Mouse (Mus musculus) embryonic facial prominence, embryonic 11.5 days (tissue): Measurements from ENCODE around the gene Tial1. TPM values are rescaled to one million over a fixed set of nuclear protein-coding genes. Genes with fewer than 3 reads are reported as not detected.
A peak's percentile ranks its signal among the peaks of the same experiment; 100 is the strongest.

Source experiments
- ATAC-seq: fragments of 200-750 bp; cut with Nextera tagmentation; replicated peaks from 2 replicates; pipeline ENCODE4 v1.8.0; 2017; ENCODE audit warnings: low read depth; ENCODE audit not compliant: insufficient number of reproducible peaks, low FRiP score, low TSS enrichment
- DNase-seq: peaks from one replicate; pipeline ENCODE4 v3.0.0-alpha.2; 2015; ENCODE audit warnings: low spot score
- H3K27ac ChIP-seq: fragments of 300-500 bp; sonication (generic); replicated peaks from 2 replicates; pipeline ENCODE4 v1.5.1; 2014; ENCODE audit warnings: mild to moderate bottlenecking, low read depth, low read length, control low read depth
- H3K27me3 ChIP-seq: fragments of 300-500 bp; sonication (generic); 2 replicates; pipeline ENCODE4 v1.6.1; 2014; ENCODE audit warnings: mild to moderate bottlenecking, low read length, moderate library complexity, mixed read lengths; ENCODE audit not compliant: control insufficient read depth, insufficient read depth
- H3K36me3 ChIP-seq: fragments of 300-500 bp; sonication (generic); replicated peaks from 2 replicates; pipeline ENCODE4 v1.6.1; 2014; ENCODE audit warnings: low read depth, mild to moderate bottlenecking, low read length, moderate library complexity, mixed read lengths; ENCODE audit not compliant: control insufficient read depth, insufficient read depth
- H3K4me1 ChIP-seq: fragments of 300-500 bp; sonication (generic); 2 replicates; pipeline ENCODE4 v1.6.1; 2014; ENCODE audit warnings: low read length, mixed read lengths; ENCODE audit not compliant: control insufficient read depth, insufficient read depth
- H3K4me2 ChIP-seq: fragments of 300-500 bp; sonication (generic); 2 replicates; pipeline ENCODE4 v1.6.1; 2014; ENCODE audit warnings: low read depth, mild to moderate bottlenecking, control low read depth, low read length, moderate library complexity
- H3K4me3 ChIP-seq: fragments of 300-500 bp; sonication (generic); 2 replicates; pipeline ENCODE4 v1.5.1; 2014; ENCODE audit warnings: low read depth, low read length, control low read depth
- H3K9ac ChIP-seq: fragments of 300-500 bp; sonication (generic); replicated peaks from 2 replicates; pipeline ENCODE4 v1.6.1; 2014; ENCODE audit warnings: mild to moderate bottlenecking, control low read depth, low read length
- H3K9me3 ChIP-seq: fragments of 300-500 bp; sonication (generic); replicated peaks from 2 replicates; pipeline ENCODE4 v1.6.1; 2016; ENCODE audit warnings: mild to moderate bottlenecking, low read length, inconsistent platforms, mixed read lengths; ENCODE audit not compliant: control insufficient read depth
- WGBS: fragments of 180-500 bp; shearing (Covaris S2); extraction: QIAGEN DNeasy Blood & Tissue Kit; methylation state at CpG from one replicate; pipeline ENCODE4 v1.1.7; 2014; 5-methylcytosine and 5-hydroxymethylcytosine counted together
- microRNA-seq: library from miRNA; unstranded; fragments of <30 nt; microRNA quantifications from one replicate; pipeline ENCODE4, GENCODE M21; 2016; ENCODE audit warnings: borderline number of aligned reads
- polyA plus RNA-seq: library from polyadenylated mRNA; unstranded; fragments of >200 nt; fragmentation: Nextera tagmentation; extraction: Ambion mirVana; gene quantifications from 2 replicates; pipeline ENCODE4 v1.2.1, GENCODE M21; 2014

The Tial1 gene
- polyA plus RNA-seq, 1 experiment from 2014 or later = 43.0 TPM

- no peak for ATAC-seq
- H3K9me3 ChIP-seq = no peaks in the 10 kb centered on the region
- H3K4me1 ChIP-seq = no peaks in the 10 kb centered on the region
- H3K4me3 ChIP-seq = no peak overlapping the region
- no peak overlapping the region for H3K9ac ChIP-seq
- 63% methylated on average over 2 of the region's 2 CpGs for WGBS
- no peak for DNase-seq
- H3K27me3 ChIP-seq = no peaks in the 10 kb centered on the region
- H3K4me2 ChIP-seq = no peak overlapping the region
- no peaks in the 10 kb centered on the region for H3K36me3 ChIP-seq
- no peak overlapping the region for H3K27ac ChIP-seq
Measured at GRCm38 (mm10) chr7:128397066-128397465, 64.5 kb downstream of the Tial1 start.

- no peak for DNase-seq
- Histone ChIP-seq H3K36me3 (no peaks in the 10 kb centered on the region), H3K27ac (no peak overlapping the region), H3K4me2 (no peak overlapping the region), H3K9me3 (no peaks in the 10 kb centered on the region), H3K4me1 (no peaks in the 10 kb centered on the region; the same call in 1 of the 2 replicates), H3K9ac (no peak overlapping the region), H3K4me3 (no peak overlapping the region), H3K27me3 (no peaks in the 10 kb centered on the region)
- ATAC-seq = no peak
- 65% methylated on average over 4 of the region's 4 CpGs for WGBS
Measured at GRCm38 (mm10) chr7:128393756-128394155, 67.8 kb downstream of the Tial1 start.

- no peak overlapping the region for H3K9ac ChIP-seq
- H3K27me3 ChIP-seq = no peaks in the 10 kb centered on the region
- H3K9me3 ChIP-seq = no peaks in the 10 kb centered on the region
- no peak overlapping the region for H3K4me3 ChIP-seq
- ATAC-seq (no peak), DNase-seq (no peak)
- no peaks in the 10 kb centered on the region; the same call in 1 of the 2 replicates for H3K4me1 ChIP-seq
- no peaks in the 10 kb centered on the region for H3K36me3 ChIP-seq
- H3K27ac ChIP-seq = no peak overlapping the region
- no peak overlapping the region for H3K4me2 ChIP-seq
- WGBS = 42% methylated on average over 5 of the region's 5 CpGs
Measured at GRCm38 (mm10) chr7:128392972-128393314, 68.6 kb downstream of the Tial1 start.

- 78% methylated on average over 18 of the region's 18 CpGs for WGBS
- H3K9ac ChIP-seq = no peak overlapping the region
- DNase-seq (no peak), ATAC-seq (peak; percentile 65; the same call in 1 of the 2 replicates)
- no peak overlapping the region for H3K4me3 ChIP-seq
- no peak overlapping the region for H3K4me2 ChIP-seq
- H3K27me3 ChIP-seq = no peaks in the 10 kb centered on the region
- no peak overlapping the region for H3K27ac ChIP-seq
- H3K4me1 ChIP-seq = no peaks in the 10 kb centered on the region; the same call in 1 of the 2 replicates
- H3K9me3 ChIP-seq = no peaks in the 10 kb centered on the region
- H3K36me3 ChIP-seq = no peaks in the 10 kb centered on the region
Measured at GRCm38 (mm10) chr7:128392071-128392971, 69.2 kb downstream of the Tial1 start.

GRCm38 (mm10) chr7:128391267-128392057 lies 70.1 kb downstream of the Tial1 start:
- H3K27me3 ChIP-seq = no peaks in the 10 kb centered on the region
- WGBS = 49% methylated on average over 12 of the region's 12 CpGs
- ATAC-seq (no peak), DNase-seq (no peak)
- H3K9ac ChIP-seq = no peak overlapping the region
- H3K36me3 ChIP-seq = no peaks in the 10 kb centered on the region
- no peak overlapping the region for H3K4me2 ChIP-seq
- H3K4me3 ChIP-seq = no peak overlapping the region
- no peak overlapping the region for H3K27ac ChIP-seq
- H3K9me3 ChIP-seq = no peaks in the 10 kb centered on the region
- no peaks in the 10 kb centered on the region; the same call in 1 of the 2 replicates for H3K4me1 ChIP-seq

Small RNAs within 50 kb of the gene (microRNA-seq; reads per million reads assigned to microRNA genes)
- gene Gm24365 = not detected

Other genes starting within 250 kb of the Tial1 start
- gene Armc5, start 224.4 kb downstream of the Tial1 start, polyA plus RNA-seq = 6.6 and 6.8 TPM in 2 replicates
- 10.9 and 13.1 TPM in 2 replicates for gene 9130023H24Rik, start 223.7 kb downstream of the Tial1 start, polyA plus RNA-seq
- gene Tgfb1i1, start 214.9 kb downstream of the Tial1 start, polyA plus RNA-seq = 18.5 and 26.2 TPM in 2 replicates
- 0.27 TPM in 1 of 2 replicates, not detected in the other for gene Slc5a2, start 196.1 kb downstream of the Tial1 start, polyA plus RNA-seq
- 19.4 and 20.1 TPM in 2 replicates for gene BC017158, start 163.5 kb downstream of the Tial1 start, polyA plus RNA-seq
- 15.0 and 16.7 TPM in 2 replicates for gene Rgs10, start 43.0 kb downstream of the Tial1 start, polyA plus RNA-seq
- gene Bag3, start 61.9 kb upstream of the Tial1 start, polyA plus RNA-seq = 6.7 and 7.6 TPM in 2 replicates
- 49.7 and 51.1 TPM in 2 replicates for gene Inpp5f, start 149.6 kb upstream of the Tial1 start, polyA plus RNA-seq